Mouse (Mus musculus) stomach, embryonic 14.5 days (tissue): Measurements from ENCODE around the gene Tspan5. TPM values are rescaled to one million over a fixed set of nuclear protein-coding genes. Genes with fewer than 3 reads are reported as not detected.

ENCODE experiments used
- ATAC-seq: fragments of 200-750 bp; cut with Nextera tagmentation; 2 replicates; pipeline ENCODE4 v1.8.0; 2017; ENCODE audit warnings: low read depth, moderate TSS enrichment; ENCODE audit not compliant: insufficient number of reproducible peaks, insufficient read depth, low FRiP score
- H3K27ac ChIP-seq: fragments of 300-500 bp; sonication (generic); 2 replicates; pipeline ENCODE4 v1.5.1; 2014; ENCODE audit warnings: mild to moderate bottlenecking, low read length, moderate library complexity, mixed read lengths
- H3K27me3 ChIP-seq: fragments of 300-500 bp; sonication (generic); 2 replicates; pipeline ENCODE4 v1.6.1; 2014; ENCODE audit warnings: low read length, control low read depth, mixed read lengths; ENCODE audit not compliant: control insufficient read depth, insufficient read depth
- H3K36me3 ChIP-seq: fragments of 300-500 bp; sonication (generic); 2 replicates; pipeline ENCODE4 v1.6.1; 2014; ENCODE audit warnings: mild to moderate bottlenecking, control low read depth, low read length, moderate library complexity, mixed read lengths; ENCODE audit not compliant: control insufficient read depth, insufficient read depth
- H3K4me1 ChIP-seq: fragments of 300-500 bp; sonication (generic); 2 replicates; pipeline ENCODE4 v1.6.1; 2014; ENCODE audit warnings: low read length, control low read depth, mixed read lengths; ENCODE audit not compliant: control insufficient read depth, insufficient read depth
- H3K4me2 ChIP-seq: fragments of 300-500 bp; sonication (generic); replicated peaks from 2 replicates; pipeline ENCODE4 v1.6.1; 2014; ENCODE audit warnings: low read depth, low read length, control low read depth
- H3K4me3 ChIP-seq: fragments of 300-500 bp; sonication (generic); 2 replicates; pipeline ENCODE4 v1.5.1; 2014; ENCODE audit warnings: low read depth, low read length, control low read depth
- H3K9ac ChIP-seq: fragments of 300-500 bp; sonication (generic); replicated peaks from 2 replicates; pipeline ENCODE4 v1.6.1; 2014; ENCODE audit warnings: low read depth, mild to moderate bottlenecking, control low read depth, low read length, moderate library complexity, mixed read lengths
- H3K9me3 ChIP-seq: fragments of 300-500 bp; sonication (generic); 2 replicates; pipeline ENCODE4 v1.6.1; 2016; ENCODE audit warnings: low read depth, low read length, control low read depth; ENCODE audit not compliant: control insufficient read depth
- WGBS: fragments of 180-500 bp; shearing (Covaris S2); extraction: QIAGEN DNeasy Blood & Tissue Kit; methylation state at CpG from one replicate; pipeline ENCODE4 v1.1.7; 2014; 5-methylcytosine and 5-hydroxymethylcytosine counted together
- polyA plus RNA-seq: library from polyadenylated mRNA; unstranded; fragments of >200 nt; fragmentation: Nextera tagmentation; extraction: Ambion mirVana; gene quantifications from 2 replicates; pipeline ENCODE4 v1.2.1, GENCODE M21; 2014

Gene Tspan5
- polyA plus RNA-seq, 1 experiment from 2014 or later = 34.3 TPM

- H3K9me3 ChIP-seq = no peaks in the 10 kb centered on the region
- no peak overlapping the region for H3K4me3 ChIP-seq
- WGBS = 81% methylated on average over 10 of the region's 10 CpGs
- H3K27me3 ChIP-seq = no peaks in the 10 kb centered on the region
- peaks cover 19% of the 10 kb centered on the region for H3K4me1 ChIP-seq
- ATAC-seq = no peak
- no peak overlapping the region for H3K4me2 ChIP-seq
- no peak overlapping the region for H3K27ac ChIP-seq
- no peak overlapping the region for H3K9ac ChIP-seq
- H3K36me3 ChIP-seq = no peaks in the 10 kb centered on the region
Measured at GRCm38 (mm10) chr3:138770650-138771331, 28.8 kb downstream of the Tspan5 start.

- Histone ChIP-seq H3K9me3 (no peaks in the 10 kb centered on the region), H3K4me2 (no peak overlapping the region), H3K27ac (no peak overlapping the region), H3K4me1 (peaks cover 19% of the 10 kb centered on the region), H3K4me3 (no peak overlapping the region), H3K27me3 (no peaks in the 10 kb centered on the region), H3K9ac (no peak overlapping the region), H3K36me3 (no peaks in the 10 kb centered on the region)
- 83% methylated on average over 12 of the region's 12 CpGs for WGBS
- ATAC-seq = no peak
Measured at GRCm38 (mm10) chr3:138771549-138772333, 29.7 kb downstream of the Tspan5 start.

- Histone ChIP-seq H3K4me2 (no peak overlapping the region), H3K9ac (no peak overlapping the region), H3K4me1 (peaks cover 19% of the 10 kb centered on the region), H3K27ac (peak overlapping the region; percentile 81), H3K36me3 (no peaks in the 10 kb centered on the region), H3K4me3 (no peak overlapping the region), H3K9me3 (no peaks in the 10 kb centered on the region), H3K27me3 (no peaks in the 10 kb centered on the region)
- 45% methylated on average over 9 of the region's 9 CpGs for WGBS
- ATAC-seq = no peak
Measured at GRCm38 (mm10) chr3:138773871-138774606, 32.0 kb downstream of the Tspan5 start.

GRCm38 (mm10) chr3:138774607-138774943 is 32.6 kb downstream of the Tspan5 start:
- ATAC-seq = peak; percentile 40; the same call in 1 of the 2 replicates
- Histone ChIP-seq H3K27ac (peak overlapping the region; percentile 81; the same call in 1 of the 2 replicates), H3K4me1 (peaks cover 22% of the 10 kb centered on the region), H3K9ac (no peak overlapping the region), H3K4me3 (no peak overlapping the region), H3K36me3 (no peaks in the 10 kb centered on the region), H3K27me3 (no peaks in the 10 kb centered on the region), H3K4me2 (no peak overlapping the region), H3K9me3 (no peaks in the 10 kb centered on the region)
- 35% methylated on average over 4 of the region's 4 CpGs for WGBS

- H3K4me3 ChIP-seq = no peak overlapping the region
- no peak overlapping the region for H3K9ac ChIP-seq
- no peaks in the 10 kb centered on the region for H3K9me3 ChIP-seq
- H3K4me2 ChIP-seq = no peak overlapping the region
- H3K36me3 ChIP-seq = no peaks in the 10 kb centered on the region
- ATAC-seq = no peak
- H3K4me1 ChIP-seq = peaks cover 23% of the 10 kb centered on the region
- no peaks in the 10 kb centered on the region for H3K27me3 ChIP-seq
- H3K27ac ChIP-seq = no peak overlapping the region
- 61% methylated on average over 7 of the region's 7 CpGs for WGBS
Measured at GRCm38 (mm10) chr3:138775926-138776715, 34.1 kb downstream of the Tspan5 start.

GRCm38 (mm10) chr3:138781492-138781891 is 39.5 kb downstream of the Tspan5 start:
- Histone ChIP-seq H3K9ac (no peak overlapping the region), H3K4me1 (peaks cover 28% of the 10 kb centered on the region), H3K27ac (no peak overlapping the region), H3K36me3 (no peaks in the 10 kb centered on the region), H3K9me3 (no peaks in the 10 kb centered on the region), H3K27me3 (no peaks in the 10 kb centered on the region), H3K4me2 (no peak overlapping the region), H3K4me3 (no peak overlapping the region)
- ATAC-seq = no peak
- 52% methylated on average over 9 of the region's 9 CpGs for WGBS

GRCm38 (mm10) chr3:138783859-138784640 is 42.1 kb downstream of the Tspan5 start:
- Histone ChIP-seq H3K27me3 (no peaks in the 10 kb centered on the region), H3K4me3 (no peak overlapping the region), H3K4me1 (peaks cover 28% of the 10 kb centered on the region), H3K9me3 (no peaks in the 10 kb centered on the region), H3K27ac (no peak overlapping the region), H3K9ac (no peak overlapping the region), H3K4me2 (no peak overlapping the region), H3K36me3 (no peaks in the 10 kb centered on the region)
- ATAC-seq = no peak
- WGBS = 78% methylated on average over 19 of the region's 19 CpGs
